Mouse (Mus musculus) kidney, adult 2 months (tissue): ENCODE data around the gene Ndufs2.

Source experiments
- CTCF ChIP-seq: fragments of 200-500 bp; conservative IDR thresholded peaks from 2 replicates; pipeline ENCODE4 v1.5.1; 2011; ENCODE audit warnings: low read depth, mild to moderate bottlenecking, control low read depth, low read length, moderate library complexity, mixed read lengths; ENCODE audit not compliant: insufficient read depth, insufficient read length
- POLR2A ChIP-seq: fragments of 200-500 bp; IDR thresholded peaks from one replicate; pipeline ENCODE4 v1.6.1; 2011; ENCODE audit warnings: low read depth, low read length, control low read depth

GRCm38 (mm10) chr1:171281528-171281923 is 30.3 kb upstream of the Ndufs2 start:
- TF ChIP-seq CTCF (peak; percentile 74), POLR2A (no peak)
